Mouse (Mus musculus): Measurements from ENCODE around the gene Abca7. TPM values are rescaled to one million over a fixed set of nuclear protein-coding genes. Genes with fewer than 3 reads are reported as not detected.

Gene Abca7
- polyA plus RNA-seq, 1 experiment from 2014 or later = 4.1 TPM

DNA sequence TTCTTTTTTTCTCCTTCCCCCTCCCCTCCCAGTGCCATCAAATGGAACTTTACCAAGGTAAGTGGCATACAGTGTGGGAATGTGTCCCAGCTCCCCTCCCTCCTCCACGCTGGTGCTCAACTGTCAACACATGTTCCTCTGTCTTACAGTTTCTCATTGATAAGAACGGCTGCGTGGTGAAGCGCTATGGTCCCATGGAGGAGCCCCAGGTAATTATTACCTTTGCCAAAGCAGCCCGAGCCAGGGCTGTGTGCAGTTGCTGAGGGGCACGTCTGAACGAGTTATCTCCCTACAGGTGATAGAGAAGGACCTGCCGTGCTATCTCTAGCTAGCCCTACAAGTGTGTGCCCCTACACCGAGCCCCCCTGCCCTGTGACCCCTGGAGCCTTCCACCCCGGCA lies 59.6 kb downstream of the Abca7 start:
- Histone ChIP-seq H3K36me3 (ENCODE audit: control insufficient read depth, insufficient read depth, low read length) (peaks cover 22% of the 10 kb centered on the region), H3K27ac (ENCODE audit: low read length) (no peak overlapping the region), H3K9ac (ENCODE audit: low read depth, low read length) (no peak overlapping the region), H3K4me1 (ENCODE audit: control insufficient read depth, insufficient read depth, low read length) (peaks cover 13% of the 10 kb centered on the region), H3K9me3 (replicated peaks; ENCODE audit: control insufficient read depth, low read length, poor library complexity, severe bottlenecking) (no peaks in the 10 kb centered on the region), H3K4me2 (ENCODE audit: low read length) (no peak overlapping the region), H3K4me3 (ENCODE audit: low read depth, low read length) (no peak overlapping the region), H3K27me3 (ENCODE audit: control insufficient read depth, insufficient read depth, low read depth, low read length) (no peaks in the 10 kb centered on the region)
- 91% methylated on average over 9 of the region's 10 CpGs for WGBS
- no peak for ATAC-seq

- H3K9me3 ChIP-seq (replicated peaks; ENCODE audit: control insufficient read depth, low read length, poor library complexity, severe bottlenecking) = no peaks in the 10 kb centered on the region
These were observed 60.2 kb downstream of the Abca7 start for GRCm38 (mm10) chr10:80056506-80056905.

GRCm38 (mm10) chr10:80056976-80057682 lies 60.8 kb downstream of the Abca7 start:
- no peak for ATAC-seq
- WGBS = 91% methylated on average over 27 of the region's 27 CpGs
- no peak overlapping the region for H3K9ac ChIP-seq (ENCODE audit: low read depth, low read length)
- no peak overlapping the region for H3K27ac ChIP-seq (ENCODE audit: low read length)
- no peaks in the 10 kb centered on the region for H3K9me3 ChIP-seq (replicated peaks; ENCODE audit: control insufficient read depth, low read length, poor library complexity, severe bottlenecking)
- H3K4me1 ChIP-seq (ENCODE audit: control insufficient read depth, insufficient read depth, low read length) = peaks cover 13% of the 10 kb centered on the region
- H3K4me2 ChIP-seq (ENCODE audit: low read length) = no peak overlapping the region
- H3K36me3 ChIP-seq (ENCODE audit: control insufficient read depth, insufficient read depth, low read length) = peaks cover 27% of the 10 kb centered on the region
- no peaks in the 10 kb centered on the region for H3K27me3 ChIP-seq (ENCODE audit: control insufficient read depth, insufficient read depth, low read depth, low read length)
- no peak overlapping the region for H3K4me3 ChIP-seq (ENCODE audit: low read depth, low read length)

More at GRCm38 (mm10) chr10:80056506-80056905, 60.2 kb downstream of the Abca7 start:
- 89% methylated on average over 4 of the region's 4 CpGs for WGBS
- Histone ChIP-seq H3K4me3 (ENCODE audit: low read depth, low read length) (no peak overlapping the region), H3K27me3 (ENCODE audit: control insufficient read depth, insufficient read depth, low read depth, low read length) (no peaks in the 10 kb centered on the region), H3K4me2 (ENCODE audit: low read length) (no peak overlapping the region), H3K27ac (ENCODE audit: low read length) (no peak overlapping the region), H3K9ac (ENCODE audit: low read depth, low read length) (no peak overlapping the region), H3K36me3 (ENCODE audit: control insufficient read depth, insufficient read depth, low read length) (peaks cover 24% of the 10 kb centered on the region), H3K4me1 (ENCODE audit: control insufficient read depth, insufficient read depth, low read length) (peaks cover 13% of the 10 kb centered on the region)
- ATAC-seq = no peak

GRCm38 (mm10) chr10:80057683-80058326 lies 61.5 kb downstream of the Abca7 start:
- no peak overlapping the region for H3K27ac ChIP-seq (ENCODE audit: low read length)
- no peak overlapping the region for H3K4me3 ChIP-seq (ENCODE audit: low read depth, low read length)
- no peak overlapping the region for H3K4me2 ChIP-seq (ENCODE audit: low read length)
- WGBS = 77% methylated on average over 30 of the region's 30 CpGs
- no peaks in the 10 kb centered on the region for H3K9me3 ChIP-seq (replicated peaks; ENCODE audit: control insufficient read depth, low read length, poor library complexity, severe bottlenecking)
- no peaks in the 10 kb centered on the region for H3K27me3 ChIP-seq (ENCODE audit: control insufficient read depth, insufficient read depth, low read depth, low read length)
- H3K36me3 ChIP-seq (ENCODE audit: control insufficient read depth, insufficient read depth, low read length) = peaks cover 30% of the 10 kb centered on the region
- no peak overlapping the region for H3K9ac ChIP-seq (ENCODE audit: low read depth, low read length)
- no peak for ATAC-seq
- H3K4me1 ChIP-seq (ENCODE audit: control insufficient read depth, insufficient read depth, low read length) = peaks cover 13% of the 10 kb centered on the region

- H3K27ac ChIP-seq (ENCODE audit: low read length) = no peak overlapping the region
- H3K4me3 ChIP-seq (ENCODE audit: low read depth, low read length) = no peak overlapping the region
- H3K27me3 ChIP-seq (ENCODE audit: control insufficient read depth, insufficient read depth, low read depth, low read length) = no peaks in the 10 kb centered on the region
- no peaks in the 10 kb centered on the region for H3K9me3 ChIP-seq (replicated peaks; ENCODE audit: control insufficient read depth, low read length, poor library complexity, severe bottlenecking)
- peaks cover 22% of the 10 kb centered on the region for H3K36me3 ChIP-seq (ENCODE audit: control insufficient read depth, insufficient read depth, low read length)
- no peak for ATAC-seq
- H3K9ac ChIP-seq (ENCODE audit: low read depth, low read length) = no peak overlapping the region
- no peak overlapping the region for H3K4me2 ChIP-seq (ENCODE audit: low read length)
- WGBS = 72% methylated on average over 5 of the region's 5 CpGs
- no peaks in the 10 kb centered on the region for H3K4me1 ChIP-seq (ENCODE audit: control insufficient read depth, insufficient read depth, low read length)
These were observed 66.8 kb downstream of the Abca7 start for GRCm38 (mm10) chr10:80063104-80063503.

- Histone ChIP-seq H3K27ac (ENCODE audit: low read length) (no peak overlapping the region), H3K9ac (ENCODE audit: low read depth, low read length) (no peak overlapping the region), H3K4me1 (ENCODE audit: control insufficient read depth, insufficient read depth, low read length) (no peaks in the 10 kb centered on the region), H3K36me3 (ENCODE audit: control insufficient read depth, insufficient read depth, low read length) (peaks cover 22% of the 10 kb centered on the region), H3K9me3 (replicated peaks; ENCODE audit: control insufficient read depth, low read length, poor library complexity, severe bottlenecking) (no peaks in the 10 kb centered on the region), H3K27me3 (ENCODE audit: control insufficient read depth, insufficient read depth, low read depth, low read length) (no peaks in the 10 kb centered on the region), H3K4me2 (ENCODE audit: low read length) (no peak overlapping the region), H3K4me3 (ENCODE audit: low read depth, low read length) (no peak overlapping the region)
- ATAC-seq = no peak
- 76% methylated on average over 23 of the region's 23 CpGs for WGBS
These were observed 67.8 kb downstream of the Abca7 start for GRCm38 (mm10) chr10:80063877-80064650.

Other genes with a start within 250 kb of the Abca7 start
- gene Polrmt, start 249.9 kb upstream of the Abca7 start, polyA plus RNA-seq (2015; fragmentation: Nextera tagmentation; extraction: Ambion mirVana) = 45.3 and 45.9 TPM in 2 replicates
- 1.8 TPM in 2 replicates for gene Fgf22, start 241.4 kb upstream of the Abca7 start, polyA plus RNA-seq (2015; fragmentation: Nextera tagmentation; extraction: Ambion mirVana)
- gene Rnf126, start 229.5 kb upstream of the Abca7 start, polyA plus RNA-seq (2015; fragmentation: Nextera tagmentation; extraction: Ambion mirVana) = 90.2 and 92.3 TPM in 2 replicates
- 2.2 and 3.5 TPM in 2 replicates for gene Fstl3, start 219.2 kb upstream of the Abca7 start, polyA plus RNA-seq (2015; fragmentation: Nextera tagmentation; extraction: Ambion mirVana)
- 0.19 TPM in 2 replicates for gene Prss57, start 205.5 kb upstream of the Abca7 start, polyA plus RNA-seq (2015; fragmentation: Nextera tagmentation; extraction: Ambion mirVana)
- gene Palm, start 202.9 kb upstream of the Abca7 start, polyA plus RNA-seq (2015; fragmentation: Nextera tagmentation; extraction: Ambion mirVana) = 318 and 333 TPM in 2 replicates
- gene Misp, start 175.5 kb upstream of the Abca7 start, polyA plus RNA-seq (2015; fragmentation: Nextera tagmentation; extraction: Ambion mirVana) = 0.34 and 0.73 TPM in 2 replicates
- 58.8 and 65.1 TPM in 2 replicates for gene Ptbp1, start 142.1 kb upstream of the Abca7 start, polyA plus RNA-seq (2015; fragmentation: Nextera tagmentation; extraction: Ambion mirVana)
- gene Prtn3, start 122.0 kb upstream of the Abca7 start, polyA plus RNA-seq (2015; fragmentation: Nextera tagmentation; extraction: Ambion mirVana) = 12.5 and 12.7 TPM in 2 replicates
- gene Plppr3, start 121.9 kb upstream of the Abca7 start, polyA plus RNA-seq (2015; fragmentation: Nextera tagmentation; extraction: Ambion mirVana) = 471 and 472 TPM in 2 replicates
- gene Elane, start 110.2 kb upstream of the Abca7 start, polyA plus RNA-seq (2015; fragmentation: Nextera tagmentation; extraction: Ambion mirVana) = not detected in 2 replicates
- gene Cfd, start 105.6 kb upstream of the Abca7 start, polyA plus RNA-seq (2015; fragmentation: Nextera tagmentation; extraction: Ambion mirVana) = 0.20 TPM in 1 of 2 replicates, not detected in the other
- 55.4 and 56.6 TPM in 2 replicates for gene Med16, start 87.6 kb upstream of the Abca7 start, polyA plus RNA-seq (2015; fragmentation: Nextera tagmentation; extraction: Ambion mirVana)
- gene Gm26602, start 85.6 kb upstream of the Abca7 start, polyA plus RNA-seq (2015; fragmentation: Nextera tagmentation; extraction: Ambion mirVana) = 2.6 and 13.4 TPM in 2 replicates
- 3.5 and 3.8 TPM in 2 replicates for gene Kiss1r, start 79.5 kb upstream of the Abca7 start, polyA plus RNA-seq (2015; fragmentation: Nextera tagmentation; extraction: Ambion mirVana)
- gene R3hdm4, start 75.3 kb upstream of the Abca7 start, polyA plus RNA-seq (2015; fragmentation: Nextera tagmentation; extraction: Ambion mirVana) = 273 and 293 TPM in 2 replicates
- gene Arid3a, start 69.5 kb upstream of the Abca7 start, polyA plus RNA-seq (2015; fragmentation: Nextera tagmentation; extraction: Ambion mirVana) = 1.7 and 2.2 TPM in 2 replicates
- gene Wdr18, start 36.3 kb upstream of the Abca7 start, polyA plus RNA-seq (2015; fragmentation: Nextera tagmentation; extraction: Ambion mirVana) = 79.5 and 89.4 TPM in 2 replicates
- 0.20 and 0.28 TPM in 2 replicates for gene Grin3b, start 25.8 kb upstream of the Abca7 start, polyA plus RNA-seq (2015; fragmentation: Nextera tagmentation; extraction: Ambion mirVana)
- 15.3 and 16.2 TPM in 2 replicates for gene Tmem259, start 12.2 kb upstream of the Abca7 start, polyA plus RNA-seq (2015; fragmentation: Nextera tagmentation; extraction: Ambion mirVana)
- gene Cnn2, start 7.9 kb upstream of the Abca7 start, polyA plus RNA-seq (2015; fragmentation: Nextera tagmentation; extraction: Ambion mirVana) = 25.7 and 26.2 TPM in 2 replicates
- 1.2 TPM in 2 replicates for gene Arhgap45, start 20.2 kb downstream of the Abca7 start, polyA plus RNA-seq (2015; fragmentation: Nextera tagmentation; extraction: Ambion mirVana)
- gene Polr2e, start 43.3 kb downstream of the Abca7 start, polyA plus RNA-seq (2015; fragmentation: Nextera tagmentation; extraction: Ambion mirVana) = 124 and 131 TPM in 2 replicates
- gene Gpx4, start 50.7 kb downstream of the Abca7 start, polyA plus RNA-seq (2015; fragmentation: Nextera tagmentation; extraction: Ambion mirVana) = 509 and 552 TPM in 2 replicates
- 11.6 and 12.5 TPM in 2 replicates for gene Sbno2, start 109.1 kb downstream of the Abca7 start, polyA plus RNA-seq (2015; fragmentation: Nextera tagmentation; extraction: Ambion mirVana)
- gene Stk11, start 119.3 kb downstream of the Abca7 start, polyA plus RNA-seq (2015; fragmentation: Nextera tagmentation; extraction: Ambion mirVana) = 14.2 and 15.4 TPM in 2 replicates
- 433 and 454 TPM in 2 replicates for gene Atp5d, start 142.1 kb downstream of the Abca7 start, polyA plus RNA-seq (2015; fragmentation: Nextera tagmentation; extraction: Ambion mirVana)
- gene Cbarp, start 144.3 kb downstream of the Abca7 start, polyA plus RNA-seq (2015; fragmentation: Nextera tagmentation; extraction: Ambion mirVana) = 70.3 and 81.6 TPM in 2 replicates
- gene Midn, start 151.8 kb downstream of the Abca7 start, polyA plus RNA-seq (2015; fragmentation: Nextera tagmentation; extraction: Ambion mirVana) = 15.5 and 21.1 TPM in 2 replicates
- 380 and 398 TPM in 2 replicates for gene Cirbp, start 169.5 kb downstream of the Abca7 start, polyA plus RNA-seq (2015; fragmentation: Nextera tagmentation; extraction: Ambion mirVana)
- 11.0 and 11.4 TPM in 2 replicates for gene 1600002K03Rik, start 176.4 kb downstream of the Abca7 start, polyA plus RNA-seq (2015; fragmentation: Nextera tagmentation; extraction: Ambion mirVana)
- 37.3 and 43.3 TPM in 2 replicates for gene Efna2, start 183.0 kb downstream of the Abca7 start, polyA plus RNA-seq (2015; fragmentation: Nextera tagmentation; extraction: Ambion mirVana)
- gene Mum1, start 229.9 kb downstream of the Abca7 start, polyA plus RNA-seq (2015; fragmentation: Nextera tagmentation; extraction: Ambion mirVana) = 47.8 and 51.1 TPM in 2 replicates

All from midbrain, embryonic 16.5 days (tissue).